In genomic region chr2:37945598-37946336, GRCm38 (mm10) we compare ENCODE assay signal across 13 mouse cellular contexts.
A peak's percentile ranks its signal among the peaks of the same experiment; 100 is the strongest.
DNase-seq lines count a peak whose midpoint lies in the region; ATAC-seq and TF ChIP-seq lines count a peak whose summit lies in the region.
"Had no signal": no experiment of that assay in that cellular context is flagged by ENCODE, and none has a peak within 500 bp of the region (broad histone marks: within the 10 kb centered on the region; RNA-seq: fewer than 3 reads in every experiment).

No protein-coding gene starts in this region.

- no peaks in the 10 kb centered on the region for H3K36me3 ChIP-seq in forebrain, embryonic 12.5 days (replicated peaks)
- H3K36me3 ChIP-seq in forebrain, embryonic 11.5 days (ENCODE audit: control insufficient read depth, insufficient read depth, low read length), result no peaks in the 10 kb centered on the region
- H3K36me3 ChIP-seq in lung, embryonic 16.5 days (ENCODE audit: control insufficient read depth, insufficient read depth, low read length), result no peaks in the 10 kb centered on the region
- no peaks in the 10 kb centered on the region for H3K36me3 ChIP-seq in lung, postnatal 0 days (ENCODE audit: insufficient read depth, low read length)
- no peaks in the 10 kb centered on the region for H3K36me3 ChIP-seq in embryonic facial prominence, embryonic 14.5 days (ENCODE audit: control insufficient read depth, insufficient read depth, low read length)
- 0 out of 2 replicates have a peak, but pooled peaks cover 2% of the 10 kb centered on the region for H3K36me3 ChIP-seq in midbrain, embryonic 15.5 days (replicated peaks)
- H3K36me3 ChIP-seq: heart, embryonic 15.5 days; liver, embryonic 12.5 days had no signal

- TF ChIP-seq CTCF in lung, postnatal 0 days (IDR thresholded peaks at IDR 0.05), result no peak

- no peak for ATAC-seq in forebrain, embryonic 12.5 days (ENCODE audit: low FRiP score)
- no peak for ATAC-seq in forebrain, embryonic 11.5 days (replicated peaks; ENCODE audit: low FRiP score)
- ATAC-seq in lung, embryonic 16.5 days (ENCODE audit: low read depth), result 0 out of 2 replicates have a peak, but pooled peaks have one; percentile 31
- no peak for ATAC-seq in lung, postnatal 0 days
- ATAC-seq in embryonic facial prominence, embryonic 14.5 days (ENCODE audit: low read depth), result peak; percentile 30; the same call in 1 of the 2 replicates
- no peak for ATAC-seq in midbrain, embryonic 15.5 days (replicated peaks)
- ATAC-seq: liver, embryonic 12.5 days had no signal

- H3K4me3 ChIP-seq in forebrain, embryonic 12.5 days (replicated peaks), result no peak overlapping the region
- no peak overlapping the region for H3K4me3 ChIP-seq in forebrain, embryonic 11.5 days (ENCODE audit: low read depth, low read length)
- no peak overlapping the region for H3K4me3 ChIP-seq in lung, embryonic 16.5 days (ENCODE audit: low read length)
- no peak overlapping the region for H3K4me3 ChIP-seq in lung, postnatal 0 days (ENCODE audit: low read depth, low read length)
- no peak overlapping the region for H3K4me3 ChIP-seq in embryonic facial prominence, embryonic 14.5 days (ENCODE audit: low read depth, low read length)
- no peak overlapping the region for H3K4me3 ChIP-seq in midbrain, embryonic 15.5 days
- H3K4me3 ChIP-seq: heart, embryonic 15.5 days; liver, embryonic 12.5 days had no signal

- 0 out of 2 replicates have a peak, but pooled peaks cover 5% of the 10 kb centered on the region for H3K27me3 ChIP-seq in forebrain, embryonic 12.5 days
- no peaks in the 10 kb centered on the region for H3K27me3 ChIP-seq in forebrain, embryonic 11.5 days (ENCODE audit: control insufficient read depth, insufficient read depth, low read length)
- no peaks in the 10 kb centered on the region for H3K27me3 ChIP-seq in lung, embryonic 16.5 days (ENCODE audit: control insufficient read depth, insufficient read depth, low read depth, low read length)
- H3K27me3 ChIP-seq in lung, postnatal 0 days (replicated peaks; ENCODE audit: insufficient read depth, low read length), result no peaks in the 10 kb centered on the region
- H3K27me3 ChIP-seq in embryonic facial prominence, embryonic 14.5 days (replicated peaks; ENCODE audit: control insufficient read depth, insufficient read depth, low read length), result no peaks in the 10 kb centered on the region
- no peaks in the 10 kb centered on the region for H3K27me3 ChIP-seq in midbrain, embryonic 15.5 days (replicated peaks)
- H3K27me3 ChIP-seq: heart, embryonic 15.5 days; liver, embryonic 12.5 days had no signal

- peak overlapping the region; percentile 56; the same call in 1 of the 2 replicates for H3K27ac ChIP-seq in forebrain, embryonic 12.5 days
- H3K27ac ChIP-seq in forebrain, embryonic 11.5 days (ENCODE audit: low read depth, low read length), result no peak overlapping the region
- H3K27ac ChIP-seq in lung, embryonic 16.5 days (ENCODE audit: low read length), result no peak overlapping the region
- H3K27ac ChIP-seq in lung, postnatal 0 days (ENCODE audit: low read length), result no peak overlapping the region
- peak overlapping the region; percentile 33; the same call in 1 of the 2 replicates for H3K27ac ChIP-seq in embryonic facial prominence, embryonic 14.5 days (replicated peaks; ENCODE audit: low read depth, low read length)
- H3K27ac ChIP-seq in midbrain, embryonic 15.5 days, result peak overlapping the region; percentile 38
- H3K27ac ChIP-seq: heart, embryonic 15.5 days; liver, embryonic 12.5 days had no signal

- H3K9ac ChIP-seq in forebrain, embryonic 12.5 days, result no peak overlapping the region
- no peak overlapping the region for H3K9ac ChIP-seq in forebrain, embryonic 11.5 days (ENCODE audit: low read length)
- H3K9ac ChIP-seq in lung, embryonic 16.5 days (ENCODE audit: low read length), result no peak overlapping the region
- no peak overlapping the region for H3K9ac ChIP-seq in lung, postnatal 0 days (replicated peaks; ENCODE audit: low read depth)
- H3K9ac ChIP-seq in embryonic facial prominence, embryonic 14.5 days (ENCODE audit: low read depth, low read length), result 0 out of 2 replicates have a peak overlapping the region, but pooled peaks have one; percentile 19
- H3K9ac ChIP-seq in midbrain, embryonic 15.5 days, result no peak overlapping the region
- H3K9ac ChIP-seq: heart, embryonic 15.5 days; liver, embryonic 12.5 days had no signal

- no peaks in the 10 kb centered on the region for H3K9me3 ChIP-seq in forebrain, embryonic 12.5 days
- no peaks in the 10 kb centered on the region for H3K9me3 ChIP-seq in forebrain, embryonic 11.5 days (ENCODE audit: control insufficient read depth, low read length)
- H3K9me3 ChIP-seq in lung, embryonic 16.5 days (ENCODE audit: control insufficient read depth, low read length), result no peaks in the 10 kb centered on the region
- H3K9me3 ChIP-seq in lung, postnatal 0 days (ENCODE audit: low read length), result no peaks in the 10 kb centered on the region
- no peaks in the 10 kb centered on the region for H3K9me3 ChIP-seq in embryonic facial prominence, embryonic 14.5 days (ENCODE audit: control insufficient read depth, low read length)
- no peaks in the 10 kb centered on the region for H3K9me3 ChIP-seq in midbrain, embryonic 15.5 days
- H3K9me3 ChIP-seq: heart, embryonic 15.5 days; liver, embryonic 12.5 days had no signal

- 47% methylated on average over 9 of the region's 9 CpGs for WGBS in forebrain, embryonic 12.5 days
- 52% methylated on average over 9 of the region's 9 CpGs for WGBS in forebrain, embryonic 11.5 days
- WGBS in lung, embryonic 16.5 days, result 39% methylated on average over 9 of the region's 9 CpGs
- 39% methylated on average over 9 of the region's 9 CpGs for WGBS in lung, postnatal 0 days
- 26% methylated on average over 9 of the region's 9 CpGs for WGBS in embryonic facial prominence, embryonic 14.5 days
- 45% methylated on average over 9 of the region's 9 CpGs for WGBS in midbrain, embryonic 15.5 days

- DNase-seq in forebrain, embryonic 11.5 days (ENCODE audit: low spot score), result no peak
- DNase-seq in lung, postnatal 0 days (ENCODE audit: low spot score), result no peak
- DNase-seq in embryonic facial prominence, embryonic 14.5 days (ENCODE audit: low spot score), result peak; percentile 57
- DNase-seq in left cerebral cortex, adult 8-10 months (ENCODE audit: low spot score in 2 of 2), result no peak
- no peak for DNase-seq in right cerebral cortex, postnatal 25 days
- DNase-seq: adrenal gland, postnatal 36 days; cerebellum, adult 2 months; embryo, embryonic 11 days had no signal

- peaks cover 12% of the 10 kb centered on the region for H3K4me1 ChIP-seq in forebrain, embryonic 12.5 days
- H3K4me1 ChIP-seq in forebrain, embryonic 11.5 days (replicated peaks; ENCODE audit: control insufficient read depth, insufficient read depth, low read length), result peaks cover 7% of the 10 kb centered on the region
- H3K4me1 ChIP-seq in lung, embryonic 16.5 days (replicated peaks; ENCODE audit: control insufficient read depth, insufficient read depth, low read length), result peaks cover 9% of the 10 kb centered on the region
- H3K4me1 ChIP-seq in lung, postnatal 0 days (ENCODE audit: insufficient read depth, low read depth, low read length), result no peaks in the 10 kb centered on the region
- peaks cover 8% of the 10 kb centered on the region for H3K4me1 ChIP-seq in embryonic facial prominence, embryonic 14.5 days (ENCODE audit: control insufficient read depth, insufficient read depth, low read length)
- H3K4me1 ChIP-seq in midbrain, embryonic 15.5 days, result peaks cover 7% of the 10 kb centered on the region; the same call in 1 of the 2 replicates
- H3K4me1 ChIP-seq: heart, embryonic 15.5 days; liver, embryonic 12.5 days had no signal

- no peak overlapping the region for H3K4me2 ChIP-seq in forebrain, embryonic 12.5 days
- no peak overlapping the region for H3K4me2 ChIP-seq in forebrain, embryonic 11.5 days (ENCODE audit: low read depth, low read length, severe bottlenecking)
- H3K4me2 ChIP-seq in lung, embryonic 16.5 days (ENCODE audit: low read depth, low read length), result peak overlapping the region; percentile 6; the same call in 1 of the 2 replicates
- no peak overlapping the region for H3K4me2 ChIP-seq in lung, postnatal 0 days (replicated peaks; ENCODE audit: low read depth, low read length)
- peak overlapping the region; percentile 31 for H3K4me2 ChIP-seq in embryonic facial prominence, embryonic 14.5 days (ENCODE audit: low read depth, low read length)
- H3K4me2 ChIP-seq in midbrain, embryonic 15.5 days, result no peak overlapping the region
- H3K4me2 ChIP-seq: heart, embryonic 15.5 days; liver, embryonic 12.5 days had no signal

- no peak for TF ChIP-seq EP300 in lung, postnatal 0 days (IDR thresholded peaks at IDR 0.05)

Comparison
In these comparisons a context has a peak if more than half of its experiments do, and no peak if none do; other contexts are left out.
1. ATAC-seq: peak in lung, embryonic 16.5 days (single experiment) and embryonic facial prominence, embryonic 14.5 days (single experiment); none in forebrain, embryonic 12.5 days (single experiment), forebrain, embryonic 11.5 days (single experiment), lung, postnatal 0 days (single experiment) and midbrain, embryonic 15.5 days (single experiment).
2. H3K27ac ChIP-seq: peak in forebrain, embryonic 12.5 days (single experiment), embryonic facial prominence, embryonic 14.5 days (single experiment) and midbrain, embryonic 15.5 days (single experiment); none in forebrain, embryonic 11.5 days (single experiment), lung, embryonic 16.5 days (single experiment) and lung, postnatal 0 days (single experiment).
3. H3K4me2 ChIP-seq: peak in lung, embryonic 16.5 days (single experiment) and embryonic facial prominence, embryonic 14.5 days (single experiment); none in forebrain, embryonic 12.5 days (single experiment), forebrain, embryonic 11.5 days (single experiment), lung, postnatal 0 days (single experiment) and midbrain, embryonic 15.5 days (single experiment).